Mouse (Mus musculus) MEL (cell line): ENCODE data around the gene Adck2. TPM values are rescaled to one million over a fixed set of nuclear protein-coding genes. Genes with fewer than 3 reads are reported as not detected.
A peak's percentile ranks its signal among the peaks of the same experiment; 100 is the strongest.

Experiments used
- DNase-seq: peaks from one replicate; pipeline ENCODE4 v3.0.0; 2011; ENCODE audit warnings: low read depth, low spot score
- H3K27ac ChIP-seq: 2 replicates; pipeline ENCODE4 v1.5.1; 2012; ENCODE audit warnings: low read depth, mild to moderate bottlenecking, control low read depth, low read length, moderate library complexity; ENCODE audit not compliant: control insufficient read depth
- H3K27me3 ChIP-seq, 2 experiments: fragments of 150-350 bp in 1 of 2; sonication (generic) in 1 of 2; 2 replicates each; pipeline ENCODE4 v1.6.1; 2012; ENCODE audit warnings: low read length in 2 of 2, mild to moderate bottlenecking in 2 of 2, improper control_type of control experiment in 1 of 2, moderate library complexity in 1 of 2; ENCODE audit not compliant: insufficient read depth in 2 of 2, control insufficient read depth in 1 of 2
- H3K36me3 ChIP-seq, 2 experiments: 2 replicates each; pipeline ENCODE4 v1.6.1; 2012 to 2014; ENCODE audit warnings: low read length in 2 of 2, improper control_type of control experiment in 1 of 2, inconsistent platforms in 1 of 2, mild to moderate bottlenecking in 1 of 2; ENCODE audit not compliant: insufficient read depth in 2 of 2, control insufficient read depth in 1 of 2
- H3K4me1 ChIP-seq, 2 experiments: fragments of 150-350 bp in 1 of 2; sonication (generic) in 1 of 2; 2 replicates each; pipeline ENCODE4 v1.6.1; 2012; ENCODE audit warnings: low read length in 2 of 2, improper control_type of control experiment in 1 of 2, mild to moderate bottlenecking in 1 of 2; ENCODE audit not compliant: insufficient read depth in 2 of 2, control insufficient read depth in 1 of 2
- H3K4me3 ChIP-seq, 2 experiments: fragments of 150-350 bp in 1 of 2; sonication (generic) in 1 of 2; 2 replicates each; pipeline ENCODE4 v1.5.1; 2012; ENCODE audit warnings: low read depth in 2 of 2, low read length in 2 of 2, mild to moderate bottlenecking in 2 of 2, moderate library complexity in 2 of 2, control low read depth in 1 of 2, improper control_type of control experiment in 1 of 2; ENCODE audit not compliant: control insufficient read depth in 1 of 2, insufficient read depth in 1 of 2
- H3K79me2 ChIP-seq: 2 replicates; pipeline ENCODE4 v1.6.1; 2012; ENCODE audit warnings: mild to moderate bottlenecking, low read length, moderate library complexity; ENCODE audit not compliant: control insufficient read depth, poor library complexity, insufficient read depth
- H3K9ac ChIP-seq: 2 replicates; pipeline ENCODE4 v1.6.1; 2012; ENCODE audit warnings: low read depth, mild to moderate bottlenecking, control low read depth, low read length, moderate library complexity; ENCODE audit not compliant: control insufficient read depth, poor library complexity, severe bottlenecking
- H3K9me3 ChIP-seq: fragments of 150-350 bp; sonication (generic); replicated peaks from 2 replicates; pipeline ENCODE4 v1.6.1; 2012; ENCODE audit warnings: mild to moderate bottlenecking, low read length, improper control_type of control experiment, moderate library complexity; ENCODE audit not compliant: insufficient read depth
- CHD1 ChIP-seq: IDR thresholded peaks from 2 replicates; pipeline ENCODE4 v1.6.1; 2012; ENCODE audit warnings: low read depth, mild to moderate bottlenecking, inconsistent platforms, low read length, improper control_type of control experiment
- E2F4 ChIP-seq: IDR thresholded peaks from 2 replicates; pipeline ENCODE4 v1.6.1; 2011; ENCODE audit warnings: low read depth, low read length, improper control_type of control experiment, borderline replicate concordance
- ELF1 ChIP-seq: IDR thresholded peaks from 2 replicates; pipeline ENCODE4 v1.6.1; 2014; ENCODE audit warnings: low read depth, mild to moderate bottlenecking, inconsistent platforms, low read length, improper control_type of control experiment, moderate library complexity
- EP300 ChIP-seq, 2 experiments: IDR thresholded peaks; 2 replicates each; pipeline ENCODE4 v1.6.1; 2011; ENCODE audit warnings: improper control_type of control experiment in 2 of 2, low read length in 2 of 2, low read depth in 1 of 2, mild to moderate bottlenecking in 1 of 2
- HCFC1 ChIP-seq: IDR thresholded peaks from 2 replicates; pipeline ENCODE4 v1.6.1; 2012; ENCODE audit warnings: low read depth, mild to moderate bottlenecking, inconsistent platforms, low read length, improper control_type of control experiment, moderate library complexity
- MAFK ChIP-seq: IDR thresholded peaks from 2 replicates; pipeline ENCODE4 v1.6.1; 2011; ENCODE audit warnings: low read depth, mild to moderate bottlenecking, low read length, improper control_type of control experiment, borderline replicate concordance
- MAX ChIP-seq: IDR thresholded peaks from 2 replicates; pipeline ENCODE4 v1.6.1; 2011; ENCODE audit warnings: low read length, improper control_type of control experiment
- MYC ChIP-seq: IDR thresholded peaks from 2 replicates; pipeline ENCODE4 v1.6.1; 2011; ENCODE audit warnings: low read depth, mild to moderate bottlenecking, low read length, improper control_type of control experiment, moderate library complexity
- POLR2AphosphoS2 ChIP-seq: IDR thresholded peaks from 2 replicates; pipeline ENCODE4 v1.6.1; 2011; ENCODE audit warnings: low read length, improper control_type of control experiment
- POLR2AphosphoS5 ChIP-seq: IDR thresholded peaks from 2 replicates; pipeline ENCODE4 v1.6.1; 2012; ENCODE audit warnings: low read depth, borderline replicate concordance, mild to moderate bottlenecking, inconsistent platforms, low read length, moderate library complexity, mixed read lengths
- TAL1 ChIP-seq: IDR thresholded peaks from 2 replicates; pipeline ENCODE4 v1.6.1; 2012; ENCODE audit warnings: mild to moderate bottlenecking, inconsistent platforms, low read length, moderate library complexity, mixed read lengths
- TBP ChIP-seq: IDR thresholded peaks from 2 replicates; pipeline ENCODE4 v1.8.0; 2011; ENCODE audit warnings: low read depth, low read length, improper control_type of control experiment
- UBTF ChIP-seq: IDR thresholded peaks from 2 replicates; pipeline ENCODE4 v1.6.1; 2012; ENCODE audit warnings: low read depth, mild to moderate bottlenecking, inconsistent platforms, low read length, improper control_type of control experiment, moderate library complexity, borderline replicate concordance; ENCODE audit not compliant: insufficient read depth
- USF2 ChIP-seq, 2 experiments: IDR thresholded peaks; 2 replicates each; pipeline ENCODE4 v1.6.1; 2011 to 2012; ENCODE audit warnings: improper control_type of control experiment in 2 of 2, low read length in 2 of 2, borderline replicate concordance in 1 of 2, inconsistent platforms in 1 of 2, low read depth in 1 of 2, mild to moderate bottlenecking in 1 of 2; ENCODE audit not compliant: insufficient read depth in 1 of 2
- ZC3H11A ChIP-seq: IDR thresholded peaks from 2 replicates; pipeline ENCODE4 v1.6.1; 2012; ENCODE audit warnings: low read depth, mild to moderate bottlenecking, inconsistent platforms, low read length, improper control_type of control experiment
- ZMIZ1 ChIP-seq: IDR thresholded peaks from 2 replicates; pipeline ENCODE4 v1.6.1; 2012; ENCODE audit warnings: low read depth, mild to moderate bottlenecking, inconsistent platforms, low read length, improper control_type of control experiment, moderate library complexity
- polyA plus RNA-seq, 2 experiments: library from polyadenylated mRNA; stranded (reverse) in 1 of 2; unstranded in 1 of 2; fragments of >175 nt in 1 of 2; fragments of >200 nt in 1 of 2; gene quantifications; 2 replicates each; pipeline versions ENCODE4 v1.2.1 to v1.2.4; 2012; ENCODE audit warnings: low replicate concordance in 2 of 2, low read depth in 1 of 2; ENCODE audit not compliant: insufficient read length in 2 of 2, insufficient read depth in 1 of 2, missing spikeins in 1 of 2
- total RNA-seq: library from RNA; depleted of rRNA; stranded (reverse); fragments of 300-350 nt; gene quantifications from 2 replicates; pipeline ENCODE4 v1.2.3, GENCODE M21; 2012

Gene Adck2
- total and polyA plus RNA-seq, 3 experiments, result 8.1 to 11.6 TPM; not detected in 1

- no peak overlapping the region for H3K4me3 ChIP-seq
- H3K27ac ChIP-seq, result no peak overlapping the region
- TF ChIP-seq TAL1 (no peak), CHD1 (no peak), POLR2AphosphoS5 (no peak), EP300 (IDR thresholded peaks at IDR 0.05; ENCODE audit: low read depth in 1 of 2, low read length in 2 of 2) (no peak), POLR2AphosphoS2 (no peak), ZC3H11A (no peak), USF2 (IDR thresholded peaks at IDR 0.05; ENCODE audit: borderline replicate concordance in 1 of 2, insufficient read depth in 1 of 2, low read depth in 1 of 2, low read length in 2 of 2) (no peak), MYC (no peak), TBP (no peak), HCFC1 (no peak), ZMIZ1 (no peak), ELF1 (no peak), E2F4 (no peak), MAX (no peak), UBTF (no peak)
- H3K36me3 ChIP-seq, result peaks cover 0 to 8% of the 10 kb centered on the region in 2 experiments; a peak in 1 of 4 replicates
- no peak for DNase-seq
- peaks cover 4 to 8% of the 10 kb centered on the region in 2 experiments; a peak in 3 of 4 replicates for H3K4me1 ChIP-seq
- no peak overlapping the region for H3K9ac ChIP-seq
- H3K9me3 ChIP-seq, result no peaks in the 10 kb centered on the region
- peaks cover 5% of the 10 kb centered on the region; the same call in 1 of the 2 replicates for H3K79me2 ChIP-seq
- H3K27me3 ChIP-seq, result no peaks in the 10 kb centered on the region
These were observed 3.2 kb upstream of the Adck2 start for GRCm38 (mm10) chr6:39570426-39570825.

GRCm38 (mm10) chr6:39574555-39574869 is 839 bp downstream of the Adck2 start:
- peaks cover 4 to 8% of the 10 kb centered on the region in 2 experiments; a peak in 3 of 4 replicates for H3K4me1 ChIP-seq
- H3K27ac ChIP-seq, result no peak overlapping the region; the same call in 1 of the 2 replicates
- DNase-seq, result no peak

More at GRCm38 (mm10) chr6:39574555-39574869, 839 bp downstream of the Adck2 start:
- no peaks in the 10 kb centered on the region for H3K9me3 ChIP-seq
- no peaks in the 10 kb centered on the region for H3K27me3 ChIP-seq
- H3K79me2 ChIP-seq, result peaks cover 5% of the 10 kb centered on the region; the same call in 1 of the 2 replicates
- peak overlapping the region; percentile 94 for H3K9ac ChIP-seq
- peaks cover 0 to 8% of the 10 kb centered on the region in 2 experiments; a peak in 2 of 4 replicates for H3K36me3 ChIP-seq
- H3K4me3 ChIP-seq, result peak overlapping the region; percentile 81 to 96
- no peak for TF ChIP-seq MAFK
